Mouse (Mus musculus) c-Kit-positive CD71-positive TER-119-negative erythroid progenitor cells, embryonic 14.5 days (primary cell): ENCODE measurements around the gene A630001G21Rik.

Experiments used
- DNase-seq: peaks from one replicate; pipeline ENCODE4 v3.0.0-alpha.2; 2013; ENCODE audit warnings: low read depth

Gene A630001G21Rik

DNA sequence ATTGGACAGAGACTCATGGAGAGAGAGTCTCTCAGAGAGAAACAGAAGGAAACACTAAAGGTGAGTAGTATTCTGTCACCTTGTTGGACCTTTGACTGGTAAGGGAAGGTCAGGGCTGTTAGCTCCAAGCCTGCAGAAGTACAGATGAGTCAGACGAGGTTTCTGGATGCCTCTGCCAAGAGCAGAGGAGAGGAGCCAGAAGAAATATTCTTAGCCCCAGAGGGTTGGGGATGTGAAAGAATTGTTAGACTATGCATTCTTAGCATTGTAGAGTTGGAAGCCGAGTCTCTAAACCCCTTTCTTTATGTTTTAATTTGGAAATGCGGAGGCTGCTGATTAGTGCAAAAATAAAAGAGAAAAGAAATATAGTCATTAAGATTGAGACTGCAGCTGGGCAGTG is 6.5 kb downstream of the A630001G21Rik start:
- DNase-seq: no peak

- DNase-seq: no peak
Measured at GRCm38 (mm10) chr1:85767754-85768153, 10.7 kb downstream of the A630001G21Rik start.

DNA sequence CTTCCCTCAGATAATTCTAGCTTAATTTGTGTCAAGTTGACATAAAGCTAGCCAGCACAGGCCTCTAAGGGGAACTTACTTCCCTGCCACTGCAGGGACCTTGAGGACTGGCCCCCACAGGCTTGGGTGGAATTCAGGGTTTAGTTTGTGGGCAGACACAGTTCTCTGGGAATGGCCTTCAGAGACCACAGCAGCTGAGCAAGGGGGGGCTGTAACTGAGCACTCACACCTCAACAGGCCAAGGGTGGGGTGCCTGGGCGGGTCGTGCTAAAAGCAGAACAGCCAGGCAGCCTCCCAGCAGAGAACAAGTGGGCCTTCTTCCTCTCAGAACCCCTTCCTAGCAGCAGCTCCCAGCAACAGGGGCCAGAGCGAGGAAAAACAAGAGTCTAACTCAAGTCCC is 12.3 kb downstream of the A630001G21Rik start:
- DNase-seq: no peak

GRCm38 (mm10) chr1:85764291-85764690 is 14.2 kb downstream of the A630001G21Rik start:
- no peak for DNase-seq

DNA sequence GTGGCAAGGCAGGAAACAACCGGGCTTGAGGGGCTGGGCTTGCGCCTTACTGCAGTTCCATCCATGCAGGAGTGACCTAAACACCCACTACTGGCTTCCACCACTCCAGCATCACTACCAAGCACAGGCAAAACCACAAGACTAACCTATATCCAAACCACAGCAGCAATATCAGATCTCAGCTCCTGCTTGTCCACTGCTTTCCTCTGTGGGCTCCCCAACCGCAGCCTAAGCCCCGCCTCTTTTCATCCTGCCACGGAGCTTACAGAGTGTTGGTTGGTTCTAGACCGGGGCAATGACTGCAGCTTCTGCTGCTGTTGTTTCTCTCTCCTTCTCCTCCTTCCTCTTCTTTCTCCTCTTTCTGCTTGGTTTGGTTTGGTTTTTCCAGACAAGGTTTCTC is 15.1 kb downstream of the A630001G21Rik start:
- no peak for DNase-seq

- no peak for DNase-seq
Measured at GRCm38 (mm10) chr1:85761665-85762064, 16.8 kb downstream of the A630001G21Rik start.

DNA sequence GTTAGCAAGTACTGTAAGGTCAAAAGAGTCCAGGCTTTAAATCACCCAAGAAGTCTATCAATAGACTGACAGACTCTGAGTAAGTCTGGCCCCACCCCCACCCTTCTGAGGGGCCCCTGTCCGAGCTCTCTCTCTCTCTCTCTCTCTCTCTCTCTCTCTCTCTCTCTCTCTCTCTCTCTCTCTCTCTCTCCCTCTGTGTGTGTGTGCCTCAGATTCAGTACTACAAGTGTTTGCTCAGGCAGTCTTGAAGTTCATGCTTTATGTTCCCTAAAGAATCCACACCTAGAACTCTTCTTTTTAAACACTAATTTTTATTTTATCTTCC is 19.5 kb downstream of the A630001G21Rik start:
- DNase-seq: no peak

GRCm38 (mm10) chr1:85758231-85758968 is 20.0 kb downstream of the A630001G21Rik start:
- DNase-seq: no peak

- no peak for DNase-seq
Measured at GRCm38 (mm10) chr1:85757531-85758230, 20.8 kb downstream of the A630001G21Rik start.

- DNase-seq: no peak
Measured at GRCm38 (mm10) chr1:85751932-85752680, 26.3 kb downstream of the A630001G21Rik start.

DNA sequence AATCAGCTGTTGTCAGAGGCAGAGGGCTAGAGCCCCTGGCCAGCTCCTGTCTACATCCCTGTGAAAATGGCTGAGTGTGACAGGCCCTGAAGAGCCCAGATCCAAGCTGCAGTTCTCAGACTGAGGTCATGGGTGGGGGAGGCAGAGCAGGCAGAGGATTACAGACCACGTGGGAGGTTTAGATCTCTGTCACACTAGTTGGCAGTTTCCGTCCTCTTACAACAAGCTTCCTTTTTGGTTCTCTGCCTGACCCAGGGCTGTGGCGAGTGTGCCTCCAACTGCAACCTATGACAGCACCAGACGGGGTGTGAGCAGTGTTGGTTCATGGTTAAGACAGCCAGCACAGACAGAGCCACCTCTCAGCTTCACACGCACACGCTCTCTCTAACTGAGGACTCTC is 26.9 kb downstream of the A630001G21Rik start:
- no peak for DNase-seq

- no peak for DNase-seq
Measured at GRCm38 (mm10) chr1:85750650-85751049, 27.8 kb downstream of the A630001G21Rik start.

DNA sequence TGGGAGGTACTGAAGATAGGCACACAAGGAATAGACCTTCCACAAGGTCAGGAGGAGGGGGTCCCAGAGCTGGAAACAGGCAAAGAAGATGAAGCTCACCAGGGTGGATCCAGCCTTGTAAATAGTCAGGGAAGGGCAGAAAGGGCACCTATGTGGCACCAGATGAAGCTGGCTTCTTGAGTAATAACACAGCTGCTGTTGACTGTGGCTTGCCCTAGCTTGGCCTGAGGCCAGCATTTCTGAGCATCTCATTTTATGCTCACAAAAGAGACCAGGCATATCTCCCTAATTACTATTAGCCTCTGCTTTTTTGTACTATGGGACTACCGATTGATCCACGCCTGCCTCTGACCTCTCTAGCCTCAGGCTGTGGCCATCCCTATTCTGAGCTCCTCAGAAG is 28.6 kb downstream of the A630001G21Rik start:
- DNase-seq: no peak

GRCm38 (mm10) chr1:85746511-85746910 is 31.9 kb downstream of the A630001G21Rik start:
- DNase-seq: no peak

DNA sequence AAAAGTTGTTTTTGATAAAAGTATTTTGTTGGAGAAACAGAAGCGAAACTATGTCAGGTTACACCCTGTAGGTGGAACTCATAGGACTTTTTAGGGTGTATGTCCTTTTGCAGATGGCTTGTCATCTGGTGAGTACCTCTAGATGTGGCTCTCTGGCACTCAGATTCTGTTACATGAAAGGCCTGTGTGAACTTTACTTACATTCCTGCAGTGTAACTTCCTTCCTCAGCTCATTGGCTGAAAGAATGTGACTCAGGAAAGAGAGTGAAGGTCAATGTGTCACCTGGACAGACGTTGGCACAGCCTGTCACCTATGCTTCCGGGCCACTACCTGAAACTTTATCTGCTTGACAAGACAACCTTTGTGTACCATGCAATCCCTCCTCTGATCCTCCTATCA is 33.9 kb downstream of the A630001G21Rik start:
- DNase-seq: no peak

GRCm38 (mm10) chr1:85742916-85743505 is 35.4 kb downstream of the A630001G21Rik start:
- DNase-seq: no peak

GRCm38 (mm10) chr1:85742333-85742732 is 36.1 kb downstream of the A630001G21Rik start:
- no peak for DNase-seq

DNA sequence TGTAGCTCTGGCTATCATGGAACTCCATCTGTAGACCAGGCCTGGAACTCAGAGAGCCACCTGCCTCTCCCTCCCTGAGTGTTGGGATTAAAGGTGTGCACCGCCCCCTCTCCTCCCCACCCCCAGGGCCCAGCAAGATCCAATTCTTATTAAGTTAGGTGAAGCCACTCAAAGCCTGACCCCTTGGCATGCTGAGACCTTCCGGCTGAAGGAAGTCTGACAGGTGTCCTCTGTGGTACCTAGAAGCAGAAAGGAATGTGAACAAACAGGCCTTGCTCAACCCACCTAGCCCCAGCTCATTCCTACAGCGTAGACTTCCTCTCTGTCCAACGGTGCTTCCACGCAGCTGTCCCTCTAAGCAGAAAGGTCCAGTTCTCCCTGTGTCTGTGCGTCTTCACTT is 37.5 kb downstream of the A630001G21Rik start:
- no peak for DNase-seq

GRCm38 (mm10) chr1:85739819-85740218 is 38.6 kb downstream of the A630001G21Rik start:
- no peak for DNase-seq

GRCm38 (mm10) chr1:85739000-85739399 is 39.4 kb downstream of the A630001G21Rik start:
- no peak for DNase-seq

- peak; percentile 84 for DNase-seq
Measured at GRCm38 (mm10) chr1:85736355-85737184, 41.9 kb downstream of the A630001G21Rik start.
